Mouse (Mus musculus): Measurements from ENCODE around the gene Tigit. TPM values are rescaled to one million over a fixed set of nuclear protein-coding genes. Genes with fewer than 3 reads are reported as not detected.

Tigit gene
- polyA plus RNA-seq, 1 experiment from 2014 or later = not detected

DNA sequence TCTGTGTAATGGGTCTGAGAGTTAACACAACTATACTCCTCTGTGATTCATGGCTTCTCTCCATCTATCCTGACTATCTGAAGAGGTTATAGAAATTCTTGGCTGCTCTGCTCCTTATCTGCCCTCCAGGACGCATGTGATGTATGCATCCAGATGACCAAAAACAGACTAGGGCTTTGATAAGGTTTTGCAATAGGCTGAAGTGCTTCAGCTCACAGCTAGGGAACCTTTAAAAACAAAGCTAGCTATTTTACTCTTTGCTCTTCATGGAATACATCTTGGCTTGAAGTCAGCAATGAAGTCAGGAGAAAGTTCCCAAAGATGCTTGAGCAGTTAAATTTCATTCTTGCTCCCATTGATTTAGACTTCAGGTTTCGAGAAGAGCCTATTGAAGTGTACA lies 32.2 kb downstream of the Tigit start:
- no peaks in the 10 kb centered on the region for H3K4me1 ChIP-seq
- no peaks in the 10 kb centered on the region for H3K36me3 ChIP-seq
- no peaks in the 10 kb centered on the region for H3K9me3 ChIP-seq
- WGBS = 92% methylated on average over 2 of the region's 2 CpGs
- H3K27me3 ChIP-seq = no peaks in the 10 kb centered on the region
- no peak overlapping the region for H3K4me2 ChIP-seq (replicated peaks)
- H3K4me3 ChIP-seq = no peak overlapping the region
- no peak for ATAC-seq (ENCODE audit: low FRiP score, low read depth)
- H3K27ac ChIP-seq = no peak overlapping the region
- H3K9ac ChIP-seq = no peak overlapping the region

DNA sequence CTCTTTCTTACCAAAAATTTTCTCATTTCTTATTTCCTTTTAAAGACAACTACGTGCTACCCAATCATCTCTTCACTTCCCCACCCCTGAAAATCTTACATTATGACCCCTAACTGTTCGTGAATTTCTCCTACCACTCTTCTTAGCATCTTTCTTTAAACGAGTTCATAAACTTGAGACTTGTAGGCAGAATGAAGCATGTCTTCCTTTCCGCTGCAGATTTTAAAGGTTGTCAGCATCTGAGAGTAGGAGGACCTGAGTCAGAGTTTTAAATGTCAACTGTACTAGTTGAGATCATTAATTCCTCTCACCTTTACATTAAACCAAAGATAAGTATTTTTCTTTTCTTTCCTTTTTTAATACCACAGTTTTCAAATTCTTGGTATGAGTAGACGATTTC lies 35.3 kb downstream of the Tigit start:
- no peaks in the 10 kb centered on the region for H3K36me3 ChIP-seq
- H3K9me3 ChIP-seq = no peaks in the 10 kb centered on the region
- no peak for ATAC-seq (ENCODE audit: low FRiP score, low read depth)
- no peaks in the 10 kb centered on the region for H3K27me3 ChIP-seq
- no peak overlapping the region for H3K4me3 ChIP-seq
- no peak overlapping the region for H3K4me2 ChIP-seq (replicated peaks)
- peaks cover 6% of the 10 kb centered on the region; the same call in 1 of the 2 replicates for H3K4me1 ChIP-seq
- H3K27ac ChIP-seq = no peak overlapping the region
- whole genome bisulfite sequencing = 80% methylated on average over 5 of the region's 5 CpGs
- H3K9ac ChIP-seq = no peak overlapping the region

DNA sequence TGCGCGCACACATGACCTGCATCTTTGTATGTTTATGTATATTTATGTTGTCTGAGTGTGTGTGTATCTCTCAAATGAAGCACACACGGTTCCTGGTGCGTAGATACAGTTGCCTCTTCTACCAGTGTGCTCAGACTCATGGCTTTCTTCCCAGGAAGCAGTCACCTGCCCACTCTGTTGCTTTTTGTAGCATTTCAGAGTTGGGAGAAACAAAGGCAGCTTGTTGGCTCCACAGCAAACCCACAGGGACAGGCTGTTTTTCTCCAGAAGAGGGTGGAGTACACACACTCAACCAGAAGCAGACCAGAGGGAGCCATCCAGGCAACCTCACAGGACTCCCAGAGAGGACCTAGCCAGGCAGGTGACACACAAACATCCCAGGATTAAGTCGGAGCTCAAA lies 38.0 kb downstream of the Tigit start:
- Histone ChIP-seq H3K27me3 (no peaks in the 10 kb centered on the region), H3K4me3 (no peak overlapping the region), H3K4me1 (peaks cover 9% of the 10 kb centered on the region), H3K9ac (no peak overlapping the region), H3K27ac (no peak overlapping the region), H3K36me3 (no peaks in the 10 kb centered on the region), H3K4me2 (replicated peaks) (no peak overlapping the region), H3K9me3 (no peaks in the 10 kb centered on the region)
- ATAC-seq (ENCODE audit: low FRiP score, low read depth) = no peak
- WGBS = 88% methylated on average over 5 of the region's 5 CpGs

DNA sequence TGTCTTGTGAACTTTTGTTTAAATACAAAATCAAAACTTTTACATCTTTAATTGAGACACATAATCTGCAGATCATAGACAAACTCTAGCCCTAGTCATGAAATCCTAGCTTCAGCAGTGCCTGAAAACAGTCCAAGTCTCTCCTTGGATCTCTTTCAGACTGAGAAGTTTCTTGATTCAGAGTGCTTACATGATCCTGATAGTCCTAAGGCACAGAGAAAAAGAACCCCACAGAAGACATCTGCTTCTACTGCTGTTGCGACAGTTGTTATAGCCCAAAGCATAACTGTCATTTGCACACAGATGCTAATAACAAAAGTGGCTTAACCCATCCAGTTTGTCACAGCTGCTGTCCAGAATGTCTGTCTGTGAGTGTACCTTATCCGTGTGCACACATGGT lies 38.7 kb downstream of the Tigit start:
- no peak overlapping the region for H3K9ac ChIP-seq
- no peak overlapping the region for H3K4me3 ChIP-seq
- H3K27ac ChIP-seq = no peak overlapping the region
- no peak overlapping the region for H3K4me2 ChIP-seq (replicated peaks)
- H3K27me3 ChIP-seq = no peaks in the 10 kb centered on the region
- H3K4me1 ChIP-seq = peaks cover 12% of the 10 kb centered on the region
- ATAC-seq (ENCODE audit: low FRiP score, low read depth) = no peak
- no peaks in the 10 kb centered on the region for H3K9me3 ChIP-seq
- no peaks in the 10 kb centered on the region for H3K36me3 ChIP-seq
- WGBS = 69% methylated on average over 2 of the region's 2 CpGs

DNA sequence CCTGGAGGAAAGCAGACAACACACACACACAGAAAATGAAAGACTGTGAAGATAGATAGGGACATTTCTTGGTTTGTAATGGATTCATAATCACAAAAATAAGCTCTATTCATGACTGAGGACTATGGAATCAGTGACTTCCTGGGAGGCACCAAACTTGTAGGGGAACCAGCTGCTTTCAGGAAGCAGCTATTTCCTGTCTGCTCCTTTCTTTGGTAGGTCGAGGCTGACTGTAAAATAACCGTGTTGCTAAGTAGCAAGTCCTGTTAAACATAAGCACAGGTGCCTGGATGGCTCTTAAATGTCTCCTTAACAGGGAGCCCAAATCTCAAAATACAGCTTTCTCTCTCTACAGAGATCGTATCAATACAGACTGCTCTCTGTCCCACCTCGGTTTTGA lies 39.1 kb downstream of the Tigit start:
- Histone ChIP-seq H3K27ac (no peak overlapping the region), H3K4me1 (peaks cover 14% of the 10 kb centered on the region), H3K36me3 (no peaks in the 10 kb centered on the region), H3K4me3 (no peak overlapping the region), H3K27me3 (no peaks in the 10 kb centered on the region), H3K9me3 (no peaks in the 10 kb centered on the region), H3K4me2 (replicated peaks) (no peak overlapping the region), H3K9ac (no peak overlapping the region)
- WGBS = 55% methylated on average over 4 of the region's 4 CpGs
- ATAC-seq (ENCODE audit: low FRiP score, low read depth) = no peak

DNA sequence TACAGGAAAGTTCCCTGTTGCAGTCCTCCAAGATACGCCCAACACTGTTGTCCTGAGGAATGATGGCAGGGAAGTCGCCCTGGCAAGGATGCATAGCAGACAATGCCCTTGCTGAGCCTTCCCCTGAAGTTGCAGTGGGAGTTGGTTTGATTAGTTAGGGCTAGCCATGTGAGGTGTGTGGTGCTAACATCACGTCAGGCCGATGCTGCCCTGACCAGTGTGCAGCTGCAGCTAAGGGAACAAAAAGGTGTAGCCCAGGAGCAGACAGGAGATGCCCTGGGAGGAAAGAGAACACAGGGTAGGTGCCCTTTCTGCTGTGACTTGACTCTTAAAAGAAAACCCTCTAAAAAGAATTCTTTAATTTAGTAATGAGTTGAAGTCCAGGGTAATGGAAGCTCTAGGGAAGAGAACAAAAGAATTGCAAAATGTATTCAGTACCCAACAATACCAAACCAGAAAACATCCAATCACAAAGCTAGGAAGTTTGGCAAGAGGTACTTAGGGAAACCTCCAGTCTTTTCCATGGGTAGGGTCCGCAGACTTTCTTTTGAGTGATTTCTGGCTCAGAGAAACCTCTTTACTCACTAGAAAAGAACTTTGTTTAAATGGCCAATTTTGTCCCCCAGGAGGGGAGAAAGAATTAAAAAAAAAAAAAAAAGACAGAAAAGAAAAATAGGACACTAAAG lies 40.5 kb downstream of the Tigit start:
- WGBS = 79% methylated on average over 5 of the region's 5 CpGs
- Histone ChIP-seq H3K27me3 (no peaks in the 10 kb centered on the region), H3K9me3 (no peaks in the 10 kb centered on the region), H3K4me1 (peaks cover 14% of the 10 kb centered on the region), H3K4me2 (replicated peaks) (no peak overlapping the region), H3K36me3 (peaks cover under 1% of the 10 kb centered on the region; the same call in 1 of the 2 replicates), H3K27ac (no peak overlapping the region), H3K4me3 (no peak overlapping the region), H3K9ac (no peak overlapping the region)
- no peak for ATAC-seq (ENCODE audit: low FRiP score, low read depth)

DNA sequence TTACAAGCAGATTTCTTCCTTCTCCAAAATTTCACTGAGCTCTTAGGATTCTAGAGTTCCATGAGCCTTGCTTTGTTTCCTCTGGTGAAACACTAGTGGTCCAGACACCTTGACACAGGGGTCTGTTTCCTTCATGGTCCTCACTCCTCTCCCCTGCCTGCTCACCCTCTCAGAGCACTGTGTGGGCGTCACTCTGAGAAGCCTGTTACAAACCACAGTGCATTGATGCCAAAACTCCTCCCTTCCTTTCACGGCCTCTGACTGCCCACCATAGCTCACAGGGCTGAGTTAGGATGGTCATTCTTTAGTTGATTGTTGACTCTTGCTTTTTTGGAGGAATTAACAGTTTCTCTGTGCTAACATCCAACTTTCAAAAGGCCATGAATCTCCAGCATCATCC lies 43.6 kb downstream of the Tigit start:
- H3K9ac ChIP-seq = no peak overlapping the region
- ATAC-seq (ENCODE audit: low FRiP score, low read depth) = no peak
- peaks cover 3% of the 10 kb centered on the region; the same call in 1 of the 2 replicates for H3K36me3 ChIP-seq
- no peaks in the 10 kb centered on the region for H3K9me3 ChIP-seq
- WGBS = 37% methylated on average over 2 of the region's 2 CpGs
- no peak overlapping the region for H3K27ac ChIP-seq
- H3K4me1 ChIP-seq = peaks cover 17% of the 10 kb centered on the region
- H3K27me3 ChIP-seq = no peaks in the 10 kb centered on the region
- no peak overlapping the region for H3K4me3 ChIP-seq
- H3K4me2 ChIP-seq (replicated peaks) = no peak overlapping the region

DNA sequence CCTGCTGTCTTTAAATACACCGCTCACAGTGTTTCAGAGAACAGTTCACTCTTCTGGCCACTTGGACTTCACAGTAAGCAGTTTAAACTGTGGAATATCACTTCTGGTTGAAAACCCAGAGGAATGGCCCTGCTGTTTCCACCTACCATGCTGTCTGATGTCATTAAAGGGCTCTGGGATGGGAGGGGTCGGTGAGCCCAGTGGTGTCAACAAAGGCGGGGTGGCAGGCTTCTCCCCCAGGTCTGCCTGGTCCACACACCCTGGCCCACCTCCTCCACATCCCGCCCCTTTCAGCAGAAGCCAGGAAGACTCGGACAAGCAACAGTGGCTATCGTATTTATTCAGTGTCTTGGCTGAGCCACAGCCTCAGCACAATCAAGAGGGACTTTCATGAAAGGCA lies 44.7 kb downstream of the Tigit start:
- Histone ChIP-seq H3K27ac (no peak overlapping the region), H3K36me3 (peaks cover 3% of the 10 kb centered on the region; the same call in 1 of the 2 replicates), H3K9me3 (no peaks in the 10 kb centered on the region), H3K27me3 (no peaks in the 10 kb centered on the region), H3K4me1 (peaks cover 13% of the 10 kb centered on the region), H3K4me3 (no peak overlapping the region), H3K4me2 (replicated peaks) (no peak overlapping the region), H3K9ac (no peak overlapping the region)
- WGBS = 42% methylated on average over 6 of the region's 6 CpGs
- no peak for ATAC-seq (ENCODE audit: low FRiP score, low read depth)

DNA sequence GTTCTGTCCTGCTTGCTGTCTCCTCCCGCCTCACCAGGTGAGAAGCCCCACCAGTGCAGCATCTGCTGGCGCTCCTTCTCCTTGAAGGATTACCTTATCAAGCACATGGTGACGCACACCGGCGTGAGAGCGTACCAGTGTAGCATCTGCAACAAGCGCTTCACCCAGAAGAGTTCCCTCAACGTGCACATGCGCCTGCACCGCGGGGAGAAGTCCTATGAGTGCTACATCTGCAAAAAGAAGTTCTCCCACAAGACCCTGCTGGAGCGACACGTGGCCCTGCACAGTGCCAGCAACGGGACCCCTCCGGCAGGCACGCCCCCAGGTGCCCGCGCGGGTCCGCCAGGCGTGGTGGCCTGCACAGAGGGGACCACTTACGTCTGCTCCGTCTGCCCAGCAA lies 45.7 kb downstream of the Tigit start:
- Histone ChIP-seq H3K9ac (no peak overlapping the region), H3K27me3 (no peaks in the 10 kb centered on the region), H3K4me2 (replicated peaks) (no peak overlapping the region), H3K36me3 (peaks cover 3% of the 10 kb centered on the region; the same call in 1 of the 2 replicates), H3K4me3 (no peak overlapping the region), H3K4me1 (peaks cover 13% of the 10 kb centered on the region), H3K27ac (no peak overlapping the region), H3K9me3 (no peaks in the 10 kb centered on the region)
- ATAC-seq (ENCODE audit: low FRiP score, low read depth) = no peak
- WGBS = 89% methylated on average over 23 of the region's 23 CpGs

DNA sequence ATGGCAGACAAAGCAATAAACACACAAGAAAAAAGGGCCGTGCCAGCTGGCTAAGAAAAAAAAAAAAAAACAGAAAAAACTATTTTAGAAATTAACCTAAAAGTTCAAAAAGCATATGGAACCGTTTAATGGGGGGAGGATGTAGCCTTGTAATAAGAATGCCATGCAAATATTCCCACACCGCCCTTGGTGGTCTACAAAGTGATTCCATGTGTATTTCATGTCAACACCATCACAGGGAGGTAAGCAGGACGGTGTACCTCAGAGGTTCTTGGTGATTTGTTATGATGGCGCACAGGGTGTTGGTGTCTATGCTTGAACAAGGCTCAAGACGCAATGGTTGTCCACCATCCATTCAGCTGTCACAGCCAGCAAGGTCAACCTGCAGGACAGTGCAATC lies 46.6 kb downstream of the Tigit start:
- H3K4me1 ChIP-seq = peaks cover 10% of the 10 kb centered on the region
- H3K36me3 ChIP-seq = peaks cover 3% of the 10 kb centered on the region; the same call in 1 of the 2 replicates
- 41% methylated on average over 6 of the region's 6 CpGs for WGBS
- H3K27me3 ChIP-seq = no peaks in the 10 kb centered on the region
- peak; percentile 24; the same call in 1 of the 2 replicates for ATAC-seq (ENCODE audit: low FRiP score, low read depth)
- H3K27ac ChIP-seq = no peak overlapping the region
- H3K9ac ChIP-seq = no peak overlapping the region
- no peak overlapping the region for H3K4me2 ChIP-seq (replicated peaks)
- H3K9me3 ChIP-seq = no peaks in the 10 kb centered on the region
- no peak overlapping the region for H3K4me3 ChIP-seq

DNA sequence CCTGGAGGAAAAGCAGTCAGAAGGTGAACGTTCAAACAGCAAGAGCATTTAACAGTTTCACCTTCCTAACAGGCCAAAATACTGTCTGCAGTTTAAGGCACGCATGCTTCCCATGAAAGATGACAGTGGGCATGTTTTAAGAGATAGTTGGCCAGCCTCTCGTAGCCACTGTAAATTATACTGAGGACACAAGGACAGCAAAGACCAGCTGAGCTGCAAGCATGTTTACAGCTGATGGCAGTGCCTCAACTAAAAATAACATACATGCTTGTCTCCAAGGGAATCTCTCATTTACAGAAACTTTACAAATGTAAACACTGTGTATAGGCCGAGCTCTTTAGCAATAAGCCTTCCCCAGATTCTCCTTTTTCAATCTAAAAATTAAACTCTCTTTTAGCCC lies 47.6 kb downstream of the Tigit start:
- Histone ChIP-seq H3K27me3 (no peaks in the 10 kb centered on the region), H3K9ac (no peak overlapping the region), H3K4me2 (replicated peaks) (no peak overlapping the region), H3K36me3 (peaks cover 3% of the 10 kb centered on the region; the same call in 1 of the 2 replicates), H3K4me1 (peaks cover 10% of the 10 kb centered on the region), H3K4me3 (no peak overlapping the region), H3K27ac (no peak overlapping the region), H3K9me3 (no peaks in the 10 kb centered on the region)
- WGBS = 60% methylated on average over 4 of the region's 4 CpGs
- no peak for ATAC-seq (ENCODE audit: low FRiP score, low read depth)

DNA sequence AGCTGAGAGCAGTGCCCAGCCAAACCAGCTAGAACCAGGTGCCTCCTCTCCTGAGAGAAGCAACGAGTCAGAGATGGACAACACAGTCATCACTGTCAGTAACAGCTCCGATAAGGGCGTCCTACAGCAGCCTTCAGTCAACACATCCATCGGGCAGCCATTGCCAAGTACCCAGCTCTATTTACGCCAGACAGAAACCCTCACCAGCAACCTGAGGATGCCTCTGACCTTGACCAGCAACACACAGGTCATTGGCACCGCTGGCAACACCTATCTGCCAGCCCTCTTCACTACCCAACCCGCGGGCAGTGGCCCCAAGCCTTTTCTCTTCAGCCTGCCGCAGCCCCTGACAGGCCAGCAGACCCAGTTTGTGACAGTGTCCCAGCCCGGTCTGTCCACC lies 53.6 kb downstream of the Tigit start:
- Histone ChIP-seq H3K27me3 (no peaks in the 10 kb centered on the region), H3K27ac (no peak overlapping the region), H3K4me1 (0 out of 2 replicates have a peak, but pooled peaks cover 3% of the 10 kb centered on the region), H3K9me3 (no peaks in the 10 kb centered on the region; the same call in 1 of the 2 replicates), H3K4me2 (replicated peaks) (no peak overlapping the region), H3K4me3 (no peak overlapping the region), H3K36me3 (peaks cover 14% of the 10 kb centered on the region), H3K9ac (no peak overlapping the region)
- ATAC-seq (ENCODE audit: low FRiP score, low read depth) = no peak
- 87% methylated on average over 10 of the region's 10 CpGs for WGBS

DNA sequence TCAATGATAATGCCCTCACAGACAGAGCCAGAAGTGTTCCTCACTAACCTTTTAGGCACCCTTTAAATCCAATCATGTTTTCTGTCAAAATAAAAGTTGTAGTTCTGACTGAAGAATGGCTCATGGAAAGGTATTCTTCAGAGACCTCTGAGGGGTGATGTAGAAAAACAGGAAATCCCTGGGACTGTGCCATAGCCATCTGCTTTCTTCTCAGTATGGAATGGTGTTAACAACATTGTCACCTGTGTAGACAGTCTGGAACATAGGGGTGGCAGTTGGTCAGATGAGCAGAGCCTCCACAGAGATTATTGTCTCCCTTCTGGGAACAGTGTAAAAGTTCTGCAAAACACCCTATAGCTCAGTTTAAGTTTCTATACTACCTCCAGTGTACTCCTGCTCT lies 55.9 kb downstream of the Tigit start:
- Histone ChIP-seq H3K27me3 (no peaks in the 10 kb centered on the region), H3K9me3 (no peaks in the 10 kb centered on the region; the same call in 1 of the 2 replicates), H3K4me1 (peaks cover 10% of the 10 kb centered on the region), H3K27ac (no peak overlapping the region), H3K9ac (no peak overlapping the region), H3K4me3 (no peak overlapping the region), H3K4me2 (replicated peaks) (no peak overlapping the region), H3K36me3 (peaks cover 14% of the 10 kb centered on the region)
- ATAC-seq (ENCODE audit: low FRiP score, low read depth) = no peak
